Mouse (Mus musculus) myocyte (in vitro differentiated cells): ENCODE measurements around the gene Plvap. TPM values are rescaled to one million over a fixed set of nuclear protein-coding genes. Genes with fewer than 3 reads are reported as not detected.

Experiments
- H3K27me3 ChIP-seq: one replicate; pipeline ENCODE4 v1.6.1; 2011; ENCODE audit not compliant: control insufficient read depth, insufficient read depth, insufficient read length
- H3K36me3 ChIP-seq: one replicate; pipeline ENCODE4 v1.6.1; 2011; ENCODE audit not compliant: control insufficient read depth, insufficient read depth
- H3K4me2 ChIP-seq: one replicate; pipeline ENCODE4 v1.6.1; 2011; ENCODE audit warnings: low read depth, control low read depth
- H3K4me3 ChIP-seq: one replicate; pipeline ENCODE4 v1.5.1; 2011; ENCODE audit warnings: mild to moderate bottlenecking, control low read depth, moderate library complexity
- H3K79me2 ChIP-seq: one replicate; pipeline ENCODE4 v1.6.1; 2011; ENCODE audit not compliant: control insufficient read depth, insufficient read depth
- H3ac ChIP-seq: one replicate; pipeline ENCODE4 v1.6.1; 2011; ENCODE audit not compliant: control insufficient read depth, insufficient read length
- CEBPB ChIP-seq: IDR thresholded peaks from 2 replicates; pipeline ENCODE4 v1.6.1; 2011; ENCODE audit warnings: mild to moderate bottlenecking, moderate library complexity; ENCODE audit not compliant: poor library complexity, insufficient read depth, severe bottlenecking
- E2F4 ChIP-seq: IDR thresholded peaks from one replicate; pipeline ENCODE4 v1.6.1; 2011; ENCODE audit warnings: mild to moderate bottlenecking, control low read depth, moderate library complexity; ENCODE audit not compliant: insufficient read depth
- MAX ChIP-seq: IDR thresholded peaks from one replicate; pipeline ENCODE4 v1.6.1; 2011; ENCODE audit warnings: low read depth, mild to moderate bottlenecking, control low read depth
- MYOD1 ChIP-seq, 3 experiments: IDR thresholded peaks; one replicate each; pipeline ENCODE4 v1.6.1; 2011; ENCODE audit warnings: control low read depth in 2 of 3, low read depth in 2 of 3, mild to moderate bottlenecking in 2 of 3, moderate library complexity in 1 of 3; ENCODE audit not compliant: insufficient read length in 2 of 3, control insufficient read depth in 1 of 3
- MYOG ChIP-seq, 3 experiments: IDR thresholded peaks; one replicate each; pipeline ENCODE4 v1.6.1; 2011; ENCODE audit warnings: control low read depth in 2 of 3, low read depth in 2 of 3, mild to moderate bottlenecking in 2 of 3; ENCODE audit not compliant: insufficient read length in 2 of 3, control insufficient read depth in 1 of 3, insufficient read depth in 1 of 3
- POLR2A ChIP-seq: IDR thresholded peaks from one replicate; pipeline ENCODE4 v1.6.1; 2011; ENCODE audit warnings: low read depth, mild to moderate bottlenecking, control low read depth, moderate library complexity; ENCODE audit not compliant: insufficient read length
- POLR2AphosphoS2 ChIP-seq: IDR thresholded peaks from one replicate; pipeline ENCODE4 v1.6.1; 2011; ENCODE audit warnings: low read depth, control low read depth; ENCODE audit not compliant: insufficient read length
- REST ChIP-seq: IDR thresholded peaks from one replicate; pipeline ENCODE4 v1.6.1; 2011; ENCODE audit warnings: mild to moderate bottlenecking, control low read depth, moderate library complexity; ENCODE audit not compliant: insufficient read depth, insufficient read length
- SRF ChIP-seq: IDR thresholded peaks from one replicate; pipeline ENCODE4 v1.6.1; 2011; ENCODE audit warnings: low read depth; ENCODE audit not compliant: control insufficient read depth, insufficient read length
- TCF12 ChIP-seq: IDR thresholded peaks from one replicate; pipeline ENCODE4 v1.6.1; 2011; ENCODE audit warnings: mild to moderate bottlenecking, control low read depth; ENCODE audit not compliant: poor library complexity, insufficient read depth, severe bottlenecking
- TCF3 ChIP-seq: IDR thresholded peaks from one replicate; pipeline ENCODE4 v1.6.1; 2011; ENCODE audit warnings: low read depth, control low read depth; ENCODE audit not compliant: insufficient read length
- USF1 ChIP-seq: IDR thresholded peaks from one replicate; pipeline ENCODE4 v1.6.1; 2011; ENCODE audit warnings: low read depth, mild to moderate bottlenecking, control low read depth, moderate library complexity
- polyA plus RNA-seq: library from polyadenylated mRNA; unstranded; fragments of >200 nt; fragmentation: generic; extraction: Trizol; gene quantifications from one replicate; pipeline ENCODE4 v1.2.1, GENCODE M21; 2012; ENCODE audit warnings: missing spikeins

Gene Plvap
- polyA plus RNA-seq, 1 experiment, result 0.18 TPM

DNA sequence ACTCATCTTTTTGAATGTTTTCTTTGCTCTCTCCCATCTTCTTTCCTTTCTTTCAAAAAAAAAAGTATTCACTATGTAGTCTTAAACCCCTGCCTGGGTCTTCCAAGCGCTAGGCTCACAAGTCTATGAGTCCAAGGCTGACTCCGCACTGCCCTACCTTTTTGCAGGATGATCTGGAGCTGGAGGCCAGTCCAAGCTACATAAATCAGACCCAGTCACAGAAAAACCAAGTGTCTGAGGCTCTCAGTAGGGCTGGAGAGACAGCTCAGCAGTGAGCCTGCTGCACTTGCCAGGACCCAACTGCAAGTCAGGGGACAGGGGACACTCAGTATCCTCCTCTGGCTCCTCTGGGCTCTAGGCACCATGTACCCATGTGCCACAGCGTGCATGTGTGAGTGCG, 7.2 kb downstream of the Plvap start:
- no peak overlapping the region for H3ac ChIP-seq
- H3K27me3 ChIP-seq, result peaks cover 22% of the 10 kb centered on the region
- no peak overlapping the region for H3K4me2 ChIP-seq
- no peaks in the 10 kb centered on the region for H3K36me3 ChIP-seq
- TF ChIP-seq POLR2AphosphoS2 (no peak), E2F4 (no peak), REST (no peak), POLR2A (no peak), TCF12 (no peak), MYOG (IDR thresholded peaks at IDR 0.05; ENCODE audit: control insufficient read depth in 1 of 3, insufficient read depth in 1 of 3, insufficient read length in 2 of 3, low read depth in 2 of 3) (no peak), USF1 (no peak), SRF (no peak), MYOD1 (IDR thresholded peaks at IDR 0.05; ENCODE audit: control insufficient read depth in 1 of 3, insufficient read length in 2 of 3, low read depth in 2 of 3) (no peak), TCF3 (no peak), CEBPB (no peak), MAX (no peak)
- H3K79me2 ChIP-seq, result no peaks in the 10 kb centered on the region
- H3K4me3 ChIP-seq, result no peak overlapping the region

DNA sequence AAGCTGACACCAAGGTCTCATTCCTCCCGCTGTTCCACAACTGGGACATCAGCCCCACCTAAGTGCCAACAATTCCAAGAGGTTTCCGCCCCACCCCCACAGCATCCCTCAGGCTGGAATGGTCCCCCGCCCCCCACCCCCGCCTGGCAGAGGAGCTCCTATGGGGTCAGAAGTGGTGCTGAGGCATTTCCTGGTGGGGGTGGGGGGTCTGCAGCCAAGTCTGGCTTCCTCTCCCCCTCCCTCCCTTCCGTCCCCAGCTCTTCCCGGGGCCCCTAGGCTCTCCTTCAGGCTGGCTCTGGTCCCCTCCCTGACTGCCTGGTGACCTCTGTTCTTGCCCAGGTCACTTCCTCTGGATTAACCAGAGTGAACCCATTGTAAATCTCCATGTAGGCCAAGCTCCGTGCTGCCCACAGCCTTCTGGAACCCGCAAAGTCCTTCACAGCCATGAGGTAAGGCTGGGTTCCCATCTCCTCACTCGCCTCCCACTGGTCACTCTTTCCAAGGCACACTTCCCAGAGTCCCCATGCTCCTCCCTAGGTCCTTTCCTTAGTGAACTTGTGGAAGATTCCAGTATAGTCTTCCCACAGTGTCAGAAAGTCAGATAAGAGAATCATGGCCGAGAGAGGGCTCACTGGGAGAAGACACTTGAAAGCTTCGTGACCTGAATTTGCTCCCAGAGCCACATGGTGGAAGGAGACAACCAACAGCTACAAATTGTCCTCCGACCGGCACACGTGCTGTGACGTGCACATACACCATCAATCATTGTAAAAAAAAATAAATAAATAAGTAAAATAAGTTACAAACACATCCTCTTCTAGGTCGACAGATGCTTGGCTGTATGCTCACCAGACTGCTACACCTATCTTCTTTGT, 12.5 kb downstream of the Plvap start:
- Histone ChIP-seq H3K4me3 (no peak overlapping the region), H3K36me3 (no peaks in the 10 kb centered on the region), H3K79me2 (no peaks in the 10 kb centered on the region), H3ac (no peak overlapping the region), H3K27me3 (no peaks in the 10 kb centered on the region), H3K4me2 (no peak overlapping the region)
- TF ChIP-seq TCF12, result no peak
- TF ChIP-seq POLR2AphosphoS2, result no peak
- no peak for TF ChIP-seq POLR2A
- TF ChIP-seq USF1, result no peak
- no peak for TF ChIP-seq MAX
- TF ChIP-seq TCF3, result no peak
- TF ChIP-seq E2F4, result no peak
- no peak for TF ChIP-seq SRF
- no peak for TF ChIP-seq CEBPB

DNA sequence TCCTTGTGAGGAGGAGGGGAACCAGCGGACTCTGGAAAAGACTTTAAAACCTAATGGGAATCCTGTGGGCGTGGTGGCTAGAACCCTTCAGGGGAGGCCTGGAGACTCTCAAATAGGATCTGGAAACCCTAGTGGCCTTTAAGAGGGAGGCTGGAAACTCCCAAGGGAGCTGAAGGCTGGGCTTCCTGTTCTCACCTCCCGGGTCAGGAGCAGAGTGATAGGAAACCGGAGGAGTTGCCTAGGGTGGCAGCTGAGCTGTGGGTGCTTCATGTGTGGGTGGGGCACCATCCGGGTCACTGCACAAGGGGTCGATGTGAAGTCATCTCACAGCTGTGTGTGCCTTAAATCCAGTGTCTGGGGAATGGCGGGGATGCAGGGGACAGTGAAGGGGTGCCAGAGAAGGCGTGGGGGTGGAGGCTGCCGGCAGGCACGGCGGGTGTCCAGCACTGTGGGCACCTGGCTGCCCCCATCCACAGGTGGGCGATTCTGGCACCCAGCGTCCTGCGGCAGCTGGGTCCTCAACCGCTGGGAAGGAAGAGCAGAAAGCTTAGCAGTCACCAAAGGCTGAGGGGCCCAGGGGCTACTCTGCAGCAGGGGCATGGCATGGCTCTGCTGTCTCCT, 13.6 kb downstream of the Plvap start:
- no peaks in the 10 kb centered on the region for H3K79me2 ChIP-seq

DNA sequence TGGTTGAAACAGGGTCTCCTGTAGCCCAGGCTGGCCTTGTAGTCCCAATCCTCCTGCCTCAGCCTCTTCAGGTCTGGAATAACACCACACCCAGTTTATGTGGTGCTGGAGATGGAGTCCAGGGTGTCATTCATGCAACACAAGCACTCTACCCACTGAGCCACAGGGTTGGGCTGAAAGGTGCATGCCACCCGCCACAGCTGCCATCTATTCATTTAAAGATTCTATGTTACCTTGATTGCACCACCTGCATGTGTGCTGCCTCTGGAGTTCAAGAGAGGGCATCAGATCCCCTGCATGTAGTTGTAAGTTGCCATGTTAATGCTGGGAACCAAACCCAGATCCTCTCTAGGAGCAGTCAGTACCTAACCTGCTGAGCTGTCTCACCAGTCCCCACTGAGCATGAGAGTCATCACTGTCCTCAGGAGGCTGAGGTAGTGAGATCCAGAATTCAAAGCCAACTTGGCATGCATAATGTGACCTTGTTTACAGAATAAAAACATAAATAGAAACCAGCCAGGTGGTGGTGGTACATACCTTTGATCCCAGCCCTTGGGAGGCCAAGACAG, 14.4 kb downstream of the Plvap start:
- no peak overlapping the region for H3ac ChIP-seq
- peak overlapping the region; percentile 62 for H3K4me2 ChIP-seq
- no peaks in the 10 kb centered on the region for H3K36me3 ChIP-seq
- no peak overlapping the region for H3K4me3 ChIP-seq
- H3K27me3 ChIP-seq, result no peaks in the 10 kb centered on the region
- H3K79me2 ChIP-seq, result no peaks in the 10 kb centered on the region
- TF ChIP-seq POLR2AphosphoS2, result peak; percentile 27
- TF ChIP-seq TCF3, result no peak

More for the DNA sequence above, 13.6 kb downstream of the Plvap start:
- no peak overlapping the region for H3K4me3 ChIP-seq
- peak overlapping the region; percentile 62 for H3K4me2 ChIP-seq
- H3K36me3 ChIP-seq, result no peaks in the 10 kb centered on the region
- TF ChIP-seq E2F4 (no peak), REST (no peak), MAX (no peak), MYOG (IDR thresholded peaks at IDR 0.05; ENCODE audit: control insufficient read depth in 1 of 3, insufficient read depth in 1 of 3, insufficient read length in 2 of 3, low read depth in 2 of 3) (peak in 2 of 3 experiments; percentile 44 to 75), CEBPB (no peak), POLR2AphosphoS2 (peak; percentile 83), POLR2A (no peak), USF1 (no peak), TCF12 (no peak), SRF (no peak), MYOD1 (IDR thresholded peaks at IDR 0.05; ENCODE audit: control insufficient read depth in 1 of 3, insufficient read length in 2 of 3, low read depth in 2 of 3) (peak in 2 of 3 experiments; percentile 54 to 81), TCF3 (no peak)
- no peak overlapping the region for H3ac ChIP-seq
- H3K27me3 ChIP-seq, result no peaks in the 10 kb centered on the region

DNA sequence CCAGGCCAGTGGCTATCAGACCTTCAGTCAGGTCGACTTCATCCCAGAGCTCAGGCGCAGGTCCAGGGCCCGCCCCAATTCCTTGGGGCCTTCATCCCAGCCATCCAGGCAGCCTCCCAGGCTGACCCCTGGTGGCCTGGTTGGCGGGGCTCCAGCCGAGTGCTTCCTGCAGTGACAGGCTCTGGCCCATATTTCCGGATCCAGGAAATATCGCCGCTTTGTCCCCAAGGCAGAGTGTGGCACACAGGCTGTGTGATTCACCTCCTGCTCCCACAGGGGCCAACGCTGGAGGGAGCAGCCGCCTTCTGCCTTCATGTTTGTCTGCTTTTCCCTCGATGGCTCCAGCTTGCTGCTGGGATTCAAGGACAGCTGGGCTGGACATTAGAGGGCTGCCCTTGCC, 15.1 kb downstream of the Plvap start:
- H3ac ChIP-seq, result no peak overlapping the region
- H3K79me2 ChIP-seq, result no peaks in the 10 kb centered on the region
- no peaks in the 10 kb centered on the region for H3K27me3 ChIP-seq
- peak overlapping the region; percentile 62 for H3K4me2 ChIP-seq
- H3K36me3 ChIP-seq, result no peaks in the 10 kb centered on the region
- H3K4me3 ChIP-seq, result no peak overlapping the region
- TF ChIP-seq POLR2AphosphoS2, result peak; percentile 52
- TF ChIP-seq CEBPB, result no peak
- no peak for TF ChIP-seq REST
- TF ChIP-seq MYOD1 (IDR thresholded peaks at IDR 0.05; ENCODE audit: control insufficient read depth in 1 of 3, insufficient read length in 2 of 3, low read depth in 2 of 3), result peak in 2 of 3 experiments; percentile 2 to 22
- TF ChIP-seq POLR2A, result peak; percentile 35
- no peak for TF ChIP-seq TCF3
